Mouse (Mus musculus) hematopoietic stem cell, adult 5-6 weeks (primary cell): ENCODE data around the gene Inf2. TPM values are rescaled to one million over a fixed set of nuclear protein-coding genes. Genes with fewer than 3 reads are reported as not detected.

Experiments
- ATAC-seq, 2 experiments: fragments of 125-278 bp in 1 of 2; replicated peaks in 1 of 2; 2 replicates each; pipeline ENCODE4 v1.8.0; 2016 to 2017; ENCODE audit warnings: inconsistent platforms in 2 of 2, mild to moderate bottlenecking in 2 of 2, moderate number of reproducible peaks in 2 of 2, low read depth in 1 of 2, moderate TSS enrichment in 1 of 2; ENCODE audit not compliant: low FRiP score in 2 of 2, poor library complexity in 2 of 2, severe bottlenecking in 2 of 2, insufficient read depth in 1 of 2, low TSS enrichment in 1 of 2
- total RNA-seq: library from RNA; stranded (forward); fragments of 172-1452, 232-1000 nt; gene quantifications from 2 replicates; pipeline ENCODE4 v1.2.3, GENCODE M21; 2017

The Inf2 gene
- total RNA-seq, 1 experiment from 2014 or later = 10.1 TPM

DNA sequence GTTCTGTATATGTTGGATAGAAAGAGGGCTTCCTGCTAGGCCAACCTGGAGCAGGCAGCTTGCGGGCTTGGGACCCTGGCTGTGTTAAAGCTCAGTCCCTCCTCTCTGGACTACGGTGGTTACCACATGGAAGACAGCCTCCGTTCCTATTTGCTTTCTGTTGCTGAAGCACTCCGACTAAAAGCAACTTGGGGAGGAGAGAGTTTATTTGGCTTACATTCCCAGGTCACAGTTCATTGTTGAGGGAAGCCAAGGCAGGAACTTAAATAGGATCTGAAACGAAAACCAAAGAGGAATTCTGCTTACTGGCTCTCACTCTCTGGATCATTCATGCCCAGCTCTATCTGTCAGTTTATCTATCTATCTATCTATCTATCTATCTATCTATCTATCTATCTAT lies 42.2 kb downstream of the Inf2 start:
- ATAC-seq = no peak

DNA sequence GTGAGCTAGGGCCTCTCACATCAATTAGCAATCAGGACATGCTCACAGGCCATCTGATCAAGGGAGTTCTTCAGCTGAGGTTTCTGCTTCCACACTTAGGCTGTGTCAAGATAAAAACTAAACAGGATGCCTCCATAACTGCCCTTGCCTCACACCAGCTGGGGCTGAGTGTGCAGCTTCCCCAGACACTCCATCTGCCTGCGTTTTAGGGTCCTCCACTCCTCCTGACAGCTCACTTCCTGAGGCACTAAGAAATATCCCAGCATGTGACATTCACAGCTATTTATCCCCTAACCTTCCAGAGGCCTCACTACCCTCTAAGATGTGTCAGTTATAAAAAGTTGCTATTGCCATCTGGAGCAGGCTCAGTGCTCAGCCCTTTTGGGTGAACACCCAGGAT lies 42.9 kb downstream of the Inf2 start:
- no peak for ATAC-seq

DNA sequence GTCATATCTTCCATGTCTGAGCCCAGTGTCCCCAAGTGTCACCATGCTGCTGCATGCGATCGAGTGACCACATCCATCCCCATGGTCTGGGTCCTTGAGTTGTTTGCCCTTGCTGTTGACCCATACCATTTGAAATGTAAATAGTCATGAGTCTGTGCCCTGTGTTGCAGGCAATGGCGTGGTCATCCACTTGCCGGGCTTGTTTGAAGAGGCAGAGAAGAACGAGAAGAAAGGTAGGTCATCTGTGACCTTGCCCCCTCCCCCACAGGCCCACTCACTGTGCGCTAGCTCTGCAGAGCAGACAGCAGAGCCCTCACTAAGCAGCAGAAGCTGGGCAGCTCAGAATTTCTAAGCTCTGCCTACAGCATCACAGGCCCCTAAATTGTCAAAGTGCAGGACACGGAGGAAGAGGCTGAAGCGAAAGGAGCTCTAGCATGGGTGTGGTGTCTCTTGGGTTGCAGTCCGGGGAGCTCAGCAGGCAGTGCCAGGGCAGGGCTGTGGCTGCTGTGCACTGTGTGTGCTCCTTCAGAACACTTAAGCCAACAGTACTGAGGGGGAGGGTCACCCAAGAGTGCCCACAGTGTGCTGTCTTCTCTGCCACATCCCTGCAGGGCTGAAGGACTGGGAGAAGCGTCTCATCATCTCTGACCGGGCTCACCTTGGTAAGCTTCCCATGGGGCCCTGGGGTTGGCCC lies 43.6 kb downstream of the Inf2 start:
- no peak for ATAC-seq

DNA sequence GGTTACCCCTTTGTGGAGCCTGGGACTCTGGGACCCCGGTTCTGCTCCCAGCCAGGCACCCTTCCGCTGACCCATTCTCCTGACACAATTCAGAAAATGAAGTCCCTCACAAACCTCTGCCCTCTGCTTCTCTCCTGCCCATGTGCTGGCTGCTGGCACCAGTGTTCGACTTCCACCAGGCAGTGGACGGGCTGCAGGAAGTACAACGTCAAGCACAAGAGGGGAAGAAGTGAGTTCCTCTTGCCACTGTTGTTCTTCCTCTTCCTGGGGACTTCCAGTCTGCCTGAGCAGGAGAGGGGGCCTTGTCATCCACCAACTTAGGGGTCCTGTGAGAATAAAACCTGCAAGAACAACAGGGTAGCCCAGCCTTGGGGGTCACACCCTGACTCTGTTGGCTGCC lies 44.3 kb downstream of the Inf2 start:
- ATAC-seq = peak; percentile 1 to 19; a peak in 1 of 4 replicates

DNA sequence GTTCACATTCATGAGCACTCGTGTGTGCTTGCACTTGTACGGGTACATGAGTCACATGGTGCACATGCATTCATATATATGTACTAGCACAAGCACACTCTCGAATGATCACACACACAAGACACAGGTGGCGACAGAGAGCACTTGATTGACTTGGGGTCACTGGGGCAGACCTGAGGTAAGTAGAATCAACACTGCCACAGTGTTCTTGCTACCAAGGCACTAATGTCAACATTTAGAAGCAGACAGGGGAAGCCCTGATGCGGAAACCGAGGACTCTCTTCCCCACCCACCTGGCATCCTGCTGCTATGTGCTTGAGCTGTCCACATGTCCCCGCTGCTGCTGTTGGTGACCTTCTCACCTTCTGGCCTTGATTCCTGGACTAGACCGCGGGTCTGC lies 45.1 kb downstream of the Inf2 start:
- ATAC-seq = no peak

DNA sequence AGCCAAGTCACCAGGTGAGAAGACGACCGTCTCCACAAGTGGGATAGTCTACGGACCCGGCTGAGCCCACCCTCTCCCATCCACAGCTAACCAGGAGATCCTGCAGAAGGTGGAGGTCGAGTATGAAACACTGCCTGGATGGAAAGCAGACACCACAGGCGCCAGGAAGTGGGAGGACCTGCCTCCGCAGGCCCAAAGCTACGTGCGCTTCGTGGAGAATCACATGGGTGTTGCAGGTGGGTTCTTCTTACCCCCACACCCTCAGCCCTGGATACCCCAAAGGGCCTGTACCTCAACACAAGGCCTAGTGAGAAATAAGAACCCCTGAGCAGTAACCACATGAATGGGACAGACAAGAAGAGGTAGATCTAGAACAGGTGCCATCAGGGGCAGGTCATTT lies 50.9 kb downstream of the Inf2 start:
- no peak for ATAC-seq

DNA sequence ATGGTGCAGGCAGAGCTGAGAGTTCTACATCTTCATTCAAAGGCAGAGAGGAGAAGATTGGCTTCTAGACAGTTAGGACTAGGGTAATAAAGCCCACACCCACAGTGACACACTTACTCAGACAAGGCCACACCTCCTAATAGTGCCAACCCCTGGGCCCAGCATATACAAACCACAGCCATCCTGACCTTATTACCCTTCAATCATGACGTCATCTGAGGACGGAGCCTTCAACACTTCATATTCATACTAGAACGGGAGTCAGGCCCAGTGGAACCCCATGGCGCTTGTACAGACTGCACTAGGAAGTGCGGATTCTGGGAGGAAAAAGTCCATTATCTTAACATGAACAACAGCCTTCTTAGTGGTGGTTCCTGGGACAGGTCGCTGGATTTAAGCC lies 54.5 kb downstream of the Inf2 start:
- ATAC-seq = no peak

DNA sequence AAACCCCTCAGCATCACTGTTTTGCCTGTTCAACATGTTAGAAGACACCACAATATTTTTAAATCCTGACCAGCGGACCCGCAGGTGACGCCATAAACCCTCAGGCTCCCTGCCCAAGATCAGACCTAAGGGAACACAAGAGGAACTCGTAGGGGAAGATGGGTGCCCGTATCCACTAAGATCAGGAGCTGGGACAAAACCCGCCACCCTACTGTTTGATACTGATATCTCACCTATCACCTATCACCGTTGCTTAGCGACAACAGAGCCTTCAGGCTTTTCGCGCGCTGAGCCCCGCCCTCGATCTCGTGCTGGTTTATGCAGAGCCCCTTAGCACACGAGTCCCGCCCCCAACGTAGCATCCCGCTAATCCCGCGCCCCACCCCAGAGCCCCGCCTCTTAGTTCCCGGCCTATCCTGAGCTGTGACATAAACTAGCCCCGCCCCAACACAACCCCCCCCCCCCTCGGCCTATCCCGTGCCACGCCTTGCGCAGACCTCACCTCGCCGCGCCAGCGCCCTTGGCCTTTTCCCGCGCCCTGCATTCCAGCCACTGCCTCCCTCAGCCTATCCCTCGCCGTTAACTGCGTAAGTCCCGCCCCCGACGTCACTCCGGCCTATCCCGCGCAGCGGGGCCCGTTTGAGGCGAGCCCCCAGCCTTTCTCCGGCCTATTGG lies 55.7 kb downstream of the Inf2 start, which contains the start of gene Siva1:
Gene Siva1, plus strand, starts transcription at position 500 of the 675 bp plus-strand sequence.
- peak; percentile 91 to 92 for ATAC-seq

DNA sequence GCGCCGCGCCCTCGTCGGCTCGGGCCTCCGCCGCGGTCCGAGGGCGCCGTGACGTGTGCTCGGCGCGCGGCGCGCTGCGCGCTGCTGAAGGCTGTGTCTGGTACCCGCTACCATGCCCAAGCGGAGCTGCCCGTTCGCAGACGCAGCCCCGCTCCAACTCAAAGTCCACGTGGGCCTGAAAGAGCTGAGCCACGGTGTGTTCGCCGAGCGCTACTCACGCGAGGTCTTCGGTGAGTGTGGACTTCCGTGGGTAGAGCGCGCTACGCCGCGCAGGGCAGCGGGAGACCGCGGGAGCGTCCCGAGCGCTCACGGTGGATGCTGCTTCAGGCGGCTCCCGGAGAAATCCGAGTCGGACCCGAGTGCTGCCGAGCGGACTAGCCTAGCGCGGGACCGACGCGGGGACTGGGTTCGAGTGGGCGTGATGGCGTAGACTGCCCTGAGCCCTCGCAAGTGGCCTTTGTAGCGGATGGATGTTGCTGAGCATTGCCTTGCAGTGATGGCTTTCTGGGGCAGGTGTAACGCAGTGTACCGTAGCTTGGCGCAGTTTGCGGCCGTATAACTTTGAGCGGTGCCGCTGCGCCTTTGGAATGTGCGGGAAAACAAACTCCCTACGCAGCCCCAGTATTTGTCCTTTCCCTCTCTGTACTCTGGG lies 56.4 kb downstream of the Inf2 start:
- ATAC-seq = peak in 1 of 2 experiments; percentile 33; a peak in 2 of 4 replicates

DNA sequence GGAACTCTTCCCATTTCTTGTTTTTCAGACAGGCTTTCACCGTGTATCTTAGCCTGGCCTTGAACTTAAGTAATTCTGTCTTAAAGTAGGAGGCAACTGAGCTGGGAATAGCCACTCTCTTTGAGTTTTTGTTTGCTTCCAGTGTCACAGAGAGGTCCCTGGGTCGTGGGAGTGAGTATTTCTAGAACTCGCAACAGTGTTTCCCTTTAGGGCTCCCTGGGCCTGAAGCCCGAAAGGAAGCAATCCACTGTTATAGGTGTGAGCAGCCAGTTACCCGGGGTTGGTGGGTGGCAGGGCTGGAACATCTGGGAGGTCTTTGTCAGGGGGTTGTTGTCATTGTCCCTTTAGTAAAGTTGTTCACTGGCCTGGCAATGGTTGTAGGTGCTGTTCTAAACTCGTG lies 57.6 kb downstream of the Inf2 start:
- ATAC-seq = no peak

DNA sequence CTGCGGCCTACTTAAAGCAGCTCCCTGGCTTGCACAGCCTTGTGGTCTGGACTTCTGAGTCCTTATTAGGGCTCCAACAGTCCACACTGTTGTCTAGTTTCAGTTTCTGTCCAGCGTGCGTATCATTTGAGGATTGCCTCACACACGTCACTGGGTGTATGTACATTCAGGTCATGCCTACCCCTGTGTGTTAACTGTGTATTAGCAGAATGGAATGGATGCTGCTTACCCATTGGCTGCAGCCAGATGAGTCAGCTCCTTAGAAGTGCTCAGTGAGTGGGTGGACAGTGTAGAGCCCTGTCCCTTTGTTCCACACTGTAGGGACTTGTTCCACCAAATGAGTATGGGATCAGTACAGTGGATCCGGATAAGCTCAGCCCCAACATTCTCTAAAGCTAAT lies 59.5 kb downstream of the Inf2 start:
- no peak for ATAC-seq

DNA sequence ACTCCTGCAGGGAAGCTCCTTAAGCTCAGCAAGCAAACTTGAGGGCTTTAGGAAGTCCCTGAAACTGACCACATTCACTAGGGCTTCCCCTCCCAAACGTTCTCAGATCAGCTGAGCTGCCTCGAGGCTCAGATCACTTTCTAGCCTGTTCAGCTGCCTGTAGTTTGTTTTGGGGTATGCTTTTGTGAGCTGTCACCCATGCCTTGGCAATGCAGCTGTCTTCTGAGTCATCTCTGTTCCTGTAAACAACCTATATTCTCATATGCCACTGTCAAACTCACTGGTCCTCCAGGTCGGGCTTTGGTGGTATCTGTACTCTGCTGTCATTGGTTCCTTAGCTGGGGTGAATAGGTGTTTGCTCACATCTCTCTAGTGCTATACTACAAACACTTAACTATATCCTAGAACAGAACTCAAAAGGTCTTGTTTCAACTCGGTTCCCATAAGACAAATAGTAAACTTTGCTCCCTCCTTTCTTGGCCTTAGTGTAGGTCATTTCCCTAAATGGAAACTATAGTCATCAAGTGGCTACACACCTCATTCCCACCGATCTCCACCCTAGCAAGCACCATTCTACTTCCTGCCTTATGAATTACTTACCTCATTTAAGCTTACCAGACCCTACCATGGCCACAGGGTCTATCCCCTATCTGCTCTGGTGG lies 63.3 kb downstream of the Inf2 start:
- ATAC-seq = no peak

DNA sequence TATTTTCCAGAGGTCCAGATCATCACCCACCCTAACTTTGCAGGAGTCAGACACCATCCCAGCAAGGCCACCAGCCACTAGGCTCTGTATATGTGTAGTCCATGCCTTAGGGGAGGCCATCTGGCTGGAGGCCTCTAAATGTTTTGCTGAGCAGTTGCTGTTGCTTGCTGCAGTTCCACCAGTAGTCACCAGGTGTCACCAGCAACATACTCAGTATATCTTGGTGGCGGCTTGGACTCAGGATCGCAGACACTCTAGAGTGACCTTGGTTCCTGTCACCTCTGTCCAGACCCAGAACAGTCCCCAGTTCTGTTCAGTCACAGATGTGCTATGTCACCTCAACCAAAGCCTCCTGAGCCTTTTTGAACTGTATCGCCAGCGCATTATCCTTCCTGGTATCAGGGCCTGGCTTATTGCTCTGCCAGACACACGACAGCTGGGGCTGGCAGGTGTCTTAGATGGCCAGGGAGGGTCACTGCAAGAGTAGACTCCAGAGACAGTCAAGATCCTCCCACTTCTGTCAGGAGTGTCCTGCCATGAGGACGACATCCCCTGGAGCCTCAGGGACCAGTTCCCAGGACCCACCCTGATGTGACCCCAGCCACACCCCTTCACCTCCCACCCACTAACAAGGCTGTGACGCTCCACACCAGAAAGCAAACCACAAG lies 64.7 kb downstream of the Inf2 start:
- ATAC-seq = peak; percentile 50 to 70

DNA sequence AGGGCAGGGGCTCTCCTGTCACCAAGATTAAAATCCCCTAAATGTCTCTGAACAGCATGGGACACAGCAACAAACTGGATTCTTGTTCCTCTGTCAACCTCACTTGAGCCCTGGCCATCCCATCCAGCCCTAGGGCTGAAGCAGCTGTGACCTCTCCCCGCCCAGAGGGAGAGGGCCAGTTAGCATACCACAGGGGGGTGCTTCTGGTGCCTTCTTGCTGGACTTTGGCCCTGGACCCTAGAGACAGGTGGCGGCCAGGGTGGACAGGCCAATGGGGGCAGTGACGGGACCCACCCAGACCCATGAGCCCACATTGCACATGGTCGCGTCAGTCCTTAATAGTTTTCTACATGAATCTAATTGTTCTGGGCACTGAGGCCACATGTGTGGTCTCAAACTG lies 65.5 kb downstream of the Inf2 start:
- no peak for ATAC-seq

DNA sequence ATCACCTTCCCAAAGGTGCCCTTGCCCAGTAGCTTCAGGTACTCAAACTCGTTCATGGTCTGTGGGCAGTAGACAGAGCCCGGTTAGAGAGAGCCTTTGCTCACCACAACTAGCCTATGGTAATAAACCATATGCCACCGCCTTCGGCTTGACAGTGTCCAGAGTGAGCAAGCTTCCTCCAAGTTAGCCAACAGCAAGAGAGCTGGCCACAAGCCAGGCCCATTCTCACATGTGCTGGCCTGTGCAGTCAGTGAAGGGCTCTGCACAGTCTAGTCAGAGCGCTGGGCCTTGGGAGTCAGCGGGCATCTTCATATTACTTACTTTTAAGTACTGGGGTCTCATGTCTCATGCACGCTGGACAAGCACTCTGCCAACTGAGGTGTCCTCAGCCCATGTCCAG lies 70.0 kb downstream of the Inf2 start:
- no peak for ATAC-seq

DNA sequence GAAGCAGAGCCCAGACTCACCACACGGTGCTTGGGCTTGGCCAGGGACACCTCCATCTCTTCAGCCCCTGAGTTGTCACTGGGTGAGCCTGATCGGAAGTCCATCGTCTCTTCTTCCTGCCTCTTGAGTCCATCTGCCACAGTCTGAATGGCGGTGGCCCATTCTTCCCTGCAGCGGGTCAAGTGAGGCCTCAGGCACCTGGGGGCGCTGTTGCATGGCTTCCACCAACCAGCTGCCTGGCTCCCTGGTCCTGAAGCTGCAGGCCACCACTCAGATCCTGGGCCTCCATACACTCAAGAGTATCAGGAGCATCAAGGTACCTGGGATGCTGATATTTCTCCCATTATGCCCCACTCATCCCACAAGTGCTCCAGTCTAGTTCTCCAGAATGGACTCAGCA lies 70.5 kb downstream of the Inf2 start:
- ATAC-seq = no peak

DNA sequence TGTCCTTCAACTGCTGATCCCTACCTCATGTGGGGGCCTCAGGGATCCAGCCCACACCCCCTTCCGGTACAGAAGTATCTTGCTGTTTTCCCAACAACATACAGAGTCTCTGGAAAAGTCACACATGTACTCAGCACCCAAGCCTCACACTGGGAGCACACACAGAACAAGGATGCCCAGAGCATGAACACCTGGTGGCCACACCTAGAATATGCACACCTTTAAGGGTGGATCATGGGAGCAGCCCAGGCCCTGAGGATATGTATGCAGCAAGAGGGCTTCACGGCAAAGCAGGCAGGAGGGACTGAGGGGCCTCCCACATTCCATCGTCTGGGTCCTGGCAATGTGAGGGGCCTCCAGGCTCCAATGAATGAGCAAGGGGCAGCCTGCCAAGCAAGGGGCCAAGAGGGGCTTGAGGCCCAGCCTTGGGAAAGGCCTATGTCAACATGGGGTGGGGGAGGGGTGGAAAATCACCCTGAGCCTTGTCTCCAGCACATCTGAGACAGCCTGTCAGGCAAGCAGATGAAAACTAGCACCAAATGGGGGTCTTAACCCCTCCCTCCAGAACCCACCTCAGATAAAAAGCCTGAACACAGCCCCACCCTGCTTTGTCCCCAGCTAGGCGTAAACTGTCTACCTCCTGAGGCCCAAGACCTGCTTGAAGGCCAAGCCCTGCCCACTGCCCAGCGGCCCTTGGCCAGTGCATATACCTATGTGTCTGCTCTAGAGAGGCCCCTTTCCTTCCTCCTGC lies 72.2 kb downstream of the Inf2 start:
- no peak for ATAC-seq
